Mouse (Mus musculus): ENCODE results near the gene Clec1a.
A peak's percentile ranks its signal among the peaks of the same experiment; 100 is the strongest.

Clec1a gene

GRCm38 (mm10) chr6:129403391-129403790 lies 48.4 kb downstream of the Clec1a start:
- no peak for DNase-seq

- no peak for DNase-seq
Measured at GRCm38 (mm10) chr6:129402404-129402803, 49.4 kb downstream of the Clec1a start.

- peak; percentile 71 to 84 for DNase-seq
Measured at GRCm38 (mm10) chr6:129399945-129400344, 51.9 kb downstream of the Clec1a start.

- no peak for DNase-seq
Measured at GRCm38 (mm10) chr6:129396997-129397396, 54.8 kb downstream of the Clec1a start, which contains the start of gene Clec1b. Gene Clec1b, plus strand, starts transcription at chr6:129397297.

GRCm38 (mm10) chr6:129393732-129394131 lies 58.1 kb downstream of the Clec1a start:
- DNase-seq = no peak

GRCm38 (mm10) chr6:129393087-129393720 lies 58.6 kb downstream of the Clec1a start:
- DNase-seq = no peak

GRCm38 (mm10) chr6:129385774-129386173 lies 66.0 kb downstream of the Clec1a start, which contains the start of gene Clec12b:
Gene Clec12b, minus strand, starts transcription at chr6:129385874.
- DNase-seq = no peak

GRCm38 (mm10) chr6:129385000-129385399 lies 66.8 kb downstream of the Clec1a start:
- no peak for DNase-seq

- DNase-seq = no peak
Measured at GRCm38 (mm10) chr6:129383466-129383865, 68.3 kb downstream of the Clec1a start.

GRCm38 (mm10) chr6:129381736-129382135 lies 70.1 kb downstream of the Clec1a start:
- DNase-seq = no peak

- DNase-seq = no peak
Measured at GRCm38 (mm10) chr6:129380454-129380853, 71.3 kb downstream of the Clec1a start.

GRCm38 (mm10) chr6:129374937-129375471 lies 76.8 kb downstream of the Clec1a start:
- no peak for DNase-seq

Data from kidney, postnatal 36 days (tissue).